Mouse (Mus musculus) CH12.LX (cell line): ENCODE data around the gene Hivep2. TPM values are rescaled to one million over a fixed set of nuclear protein-coding genes. Genes with fewer than 3 reads are reported as not detected.

Source experiments
- DNase-seq: peaks from one replicate; pipeline ENCODE4 v3.0.0-alpha.2; 2013; ENCODE audit errors: extremely low read depth
- H3K27ac ChIP-seq: 2 replicates; pipeline ENCODE4 v1.5.1; 2012; ENCODE audit warnings: low read depth, mild to moderate bottlenecking, control low read depth, moderate library complexity; ENCODE audit not compliant: insufficient read depth
- H3K27me3 ChIP-seq: replicated peaks from 2 replicates; pipeline ENCODE3; 2012; ENCODE audit warnings: inconsistent platforms
- H3K36me3 ChIP-seq, 2 experiments: replicated peaks in 1 of 2; 2 replicates each; pipeline versions ENCODE3 to v1.6.1; 2012; ENCODE audit warnings: inconsistent platforms in 1 of 2, low read length in 1 of 2, mild to moderate bottlenecking in 1 of 2, mixed read lengths in 1 of 2, moderate library complexity in 1 of 2; ENCODE audit not compliant: control insufficient read depth in 1 of 2, insufficient read depth in 1 of 2
- H3K4me1 ChIP-seq, 2 experiments: 2 replicates each; pipeline ENCODE4 v1.6.1; 2012; ENCODE audit warnings: inconsistent platforms in 1 of 2, moderate library complexity in 1 of 2; ENCODE audit not compliant: insufficient read depth in 2 of 2, control insufficient read depth in 1 of 2
- H3K4me2 ChIP-seq: 2 replicates; pipeline ENCODE4 v1.6.1; 2012; ENCODE audit warnings: low read depth, mild to moderate bottlenecking, control low read depth; ENCODE audit not compliant: poor library complexity, insufficient read depth, severe bottlenecking
- H3K4me3 ChIP-seq, 3 experiments: fragments of 150-350 bp in 1 of 3; sonication (generic) in 1 of 3; replicated peaks in 1 of 3; 2 replicates each; pipeline versions ENCODE3 to v1.5.1; 2011 to 2012; ENCODE audit warnings: low read depth in 2 of 3, low read length in 2 of 3, mild to moderate bottlenecking in 2 of 3, moderate library complexity in 2 of 3, control low read depth in 1 of 3, improper control_type of control experiment in 1 of 3, inconsistent platforms in 1 of 3, mixed read lengths in 1 of 3; ENCODE audit not compliant: poor library complexity in 1 of 3
- H3K79me2 ChIP-seq: replicated peaks from 2 replicates; pipeline ENCODE4 v1.6.1; 2012; ENCODE audit warnings: mild to moderate bottlenecking, moderate library complexity; ENCODE audit not compliant: control insufficient read depth, poor library complexity, insufficient read depth, severe bottlenecking; ENCODE audit errors: extremely low read depth
- H3K9ac ChIP-seq: 2 replicates; pipeline ENCODE4 v1.6.1; 2012; ENCODE audit warnings: low read depth, mild to moderate bottlenecking, control low read depth, moderate library complexity; ENCODE audit not compliant: insufficient read depth
- H3K9me3 ChIP-seq: replicated peaks from 2 replicates; pipeline ENCODE3; 2012; ENCODE audit warnings: low read length, inconsistent platforms, mixed read lengths
- BHLHE40 ChIP-seq: IDR thresholded peaks from 2 replicates; pipeline ENCODE4 v1.6.1; 2011; ENCODE audit warnings: mild to moderate bottlenecking, low read depth, low read length, improper control_type of control experiment
- CHD1 ChIP-seq: IDR thresholded peaks from 2 replicates; pipeline ENCODE4 v1.6.1; 2012; ENCODE audit warnings: low read depth, low read length, improper control_type of control experiment, inconsistent platforms
- CHD2 ChIP-seq: IDR thresholded peaks from 2 replicates; pipeline ENCODE4 v1.6.1; 2011; ENCODE audit warnings: low read length, improper control_type of control experiment
- CTCF ChIP-seq, 2 experiments: IDR thresholded peaks in 1 of 2; conservative IDR thresholded peaks in 1 of 2; 2 replicates each; pipeline ENCODE4 v1.5.1; 2011 to 2012; ENCODE audit warnings: low read depth in 2 of 2, low read length in 2 of 2, improper control_type of control experiment in 1 of 2, inconsistent platforms in 1 of 2, mild to moderate bottlenecking in 1 of 2, moderate library complexity in 1 of 2
- E2F4 ChIP-seq: IDR thresholded peaks from 2 replicates; pipeline ENCODE4 v1.6.1; 2011; ENCODE audit warnings: low read depth, low read length, improper control_type of control experiment; ENCODE audit not compliant: insufficient replicate concordance
- ELF1 ChIP-seq: IDR thresholded peaks from 2 replicates; pipeline ENCODE4 v1.6.1; 2014; ENCODE audit warnings: low read depth, mild to moderate bottlenecking, inconsistent platforms, low read length, improper control_type of control experiment
- EP300 ChIP-seq: IDR thresholded peaks from 2 replicates; pipeline ENCODE4 v1.6.1; 2011; ENCODE audit warnings: low read length, improper control_type of control experiment
- ETS1 ChIP-seq: conservative IDR thresholded peaks from 2 replicates; pipeline ENCODE4 v1.6.1; 2012; ENCODE audit warnings: low read depth, mild to moderate bottlenecking, inconsistent platforms, low read length, improper control_type of control experiment, moderate library complexity
- GABPA ChIP-seq: IDR thresholded peaks from 2 replicates; pipeline ENCODE4 v1.6.1; 2012; ENCODE audit warnings: low read depth, low read length, improper control_type of control experiment, inconsistent platforms; ENCODE audit not compliant: insufficient replicate concordance
- HCFC1 ChIP-seq: IDR thresholded peaks from 2 replicates; pipeline ENCODE4 v1.6.1; 2012; ENCODE audit warnings: low read depth, mild to moderate bottlenecking, inconsistent platforms, low read length, improper control_type of control experiment
- IRF4 ChIP-seq: IDR thresholded peaks from 2 replicates; pipeline ENCODE4 v1.6.1; 2014; ENCODE audit warnings: low read depth, mild to moderate bottlenecking, inconsistent platforms, low read length, improper control_type of control experiment
- JUN ChIP-seq: IDR thresholded peaks from 2 replicates; pipeline ENCODE4 v1.6.1; 2011; ENCODE audit warnings: low read depth, mild to moderate bottlenecking, low read length, improper control_type of control experiment, moderate library complexity; ENCODE audit not compliant: insufficient read depth
- JUND ChIP-seq: conservative IDR thresholded peaks from 2 replicates; pipeline ENCODE4 v1.6.1; 2011; ENCODE audit warnings: low read depth, low read length, improper control_type of control experiment
- KAT2A ChIP-seq: IDR thresholded peaks from 2 replicates; pipeline ENCODE4 v1.6.1; 2012; ENCODE audit warnings: low read length, improper control_type of control experiment, inconsistent platforms; ENCODE audit not compliant: insufficient replicate concordance
- MAFK ChIP-seq: IDR thresholded peaks from 2 replicates; pipeline ENCODE4 v1.6.1; 2011; ENCODE audit warnings: low read length, improper control_type of control experiment; ENCODE audit not compliant: insufficient replicate concordance
- MAX ChIP-seq: IDR thresholded peaks from 2 replicates; pipeline ENCODE4 v1.6.1; 2011; ENCODE audit warnings: low read length, improper control_type of control experiment
- MAZ ChIP-seq: IDR thresholded peaks from 2 replicates; pipeline ENCODE4 v1.6.1; 2012; ENCODE audit warnings: low read depth, mild to moderate bottlenecking, inconsistent platforms, low read length, improper control_type of control experiment, moderate library complexity
- MEF2A ChIP-seq: IDR thresholded peaks from 2 replicates; pipeline ENCODE4 v1.6.1; 2014; ENCODE audit warnings: low read depth, mild to moderate bottlenecking, inconsistent platforms, low read length, improper control_type of control experiment, borderline replicate concordance
- MXI1 ChIP-seq: IDR thresholded peaks from 2 replicates; pipeline ENCODE4 v1.6.1; 2011; ENCODE audit warnings: mild to moderate bottlenecking, low read depth, low read length, improper control_type of control experiment
- MYC ChIP-seq: IDR thresholded peaks from 2 replicates; pipeline ENCODE4 v1.6.1; 2011; ENCODE audit warnings: low read depth, mild to moderate bottlenecking, improper control_type of control experiment, low read length
- NELFE ChIP-seq: IDR thresholded peaks from 2 replicates; pipeline ENCODE4 v1.6.1; 2011; ENCODE audit warnings: low read depth, low read length, improper control_type of control experiment
- NRF1 ChIP-seq: IDR thresholded peaks from 2 replicates; pipeline ENCODE4 v1.6.1; 2014; ENCODE audit warnings: low read depth, mild to moderate bottlenecking, inconsistent platforms, low read length, improper control_type of control experiment, moderate library complexity
- PAX5 ChIP-seq: IDR thresholded peaks from 2 replicates; pipeline ENCODE4 v1.6.1; 2012; ENCODE audit warnings: low read length, inconsistent platforms, mixed read lengths
- POLR2A ChIP-seq: IDR thresholded peaks from 2 replicates; pipeline ENCODE4 v1.6.1; 2011; ENCODE audit warnings: low read depth, mild to moderate bottlenecking, improper control_type of control experiment, low read length
- RAD21 ChIP-seq: IDR thresholded peaks from 2 replicates; pipeline ENCODE4 v1.6.1; 2011; ENCODE audit warnings: low read depth, mild to moderate bottlenecking, low read length, improper control_type of control experiment, moderate library complexity
- RCOR1 ChIP-seq: conservative IDR thresholded peaks from 2 replicates; pipeline ENCODE4 v1.6.1; 2012; ENCODE audit warnings: low read depth, mild to moderate bottlenecking, inconsistent platforms, low read length, improper control_type of control experiment
- SIN3A ChIP-seq: IDR thresholded peaks from 2 replicates; pipeline ENCODE4 v1.6.1; 2012; ENCODE audit warnings: low read length, improper control_type of control experiment, inconsistent platforms
- SMC3 ChIP-seq: IDR thresholded peaks from 2 replicates; pipeline ENCODE4 v1.6.1; 2011; ENCODE audit warnings: low read depth, low read length, improper control_type of control experiment
- TBP ChIP-seq: conservative IDR thresholded peaks from 2 replicates; pipeline ENCODE4 v1.6.1; 2011; ENCODE audit warnings: low read depth, low read length, improper control_type of control experiment
- TCF12 ChIP-seq: IDR thresholded peaks from 2 replicates; pipeline ENCODE4 v1.6.1; 2014; ENCODE audit warnings: low read depth, mild to moderate bottlenecking, inconsistent platforms, low read length, improper control_type of control experiment
- UBTF ChIP-seq: IDR thresholded peaks from 2 replicates; pipeline ENCODE4 v1.6.1; 2012; ENCODE audit warnings: low read depth, mild to moderate bottlenecking, inconsistent platforms, low read length, improper control_type of control experiment, moderate library complexity
- USF1 ChIP-seq: IDR thresholded peaks from 2 replicates; pipeline ENCODE4 v1.6.1; 2014; ENCODE audit warnings: low read depth, mild to moderate bottlenecking, inconsistent platforms, low read length, improper control_type of control experiment
- USF2 ChIP-seq: conservative IDR thresholded peaks from 2 replicates; pipeline ENCODE4 v1.6.1; 2011; ENCODE audit warnings: low read depth, low read length, improper control_type of control experiment
- ZC3H11A ChIP-seq: IDR thresholded peaks from 2 replicates; pipeline ENCODE4 v1.6.1; 2012; ENCODE audit warnings: low read depth, mild to moderate bottlenecking, inconsistent platforms, low read length, improper control_type of control experiment
- ZKSCAN1 ChIP-seq: IDR thresholded peaks from 2 replicates; pipeline ENCODE4 v1.6.1; 2012; ENCODE audit warnings: low read depth, inconsistent platforms, low read length, improper control_type of control experiment, borderline replicate concordance
- ZMIZ1 ChIP-seq: IDR thresholded peaks from 2 replicates; pipeline ENCODE4 v1.6.1; 2012; ENCODE audit warnings: low read depth, mild to moderate bottlenecking, inconsistent platforms, low read length, improper control_type of control experiment
- ZNF384 ChIP-seq: IDR thresholded peaks from 2 replicates; pipeline ENCODE4 v1.6.1; 2012; ENCODE audit warnings: low read depth, low read length, improper control_type of control experiment, inconsistent platforms
- dilution Hi-C: fragments of 300-500 bp; cut with MboI; formaldehyde crosslinking; loops from 2 replicates; pipeline ENCODE4 v1.14.3; 2020; ENCODE audit warnings: low sequenced_read_pairs; ENCODE audit not compliant: extremely low pct_unique_long_range_greater_than_20kb, extremely low pct_ligation_motif_present
- in situ Hi-C: fragments of 300-500 bp; cut with MboI; formaldehyde crosslinking; loops from 3 replicates; pipeline ENCODE4 v1.14.3; 2019; ENCODE audit warnings: low sequenced_read_pairs, low pct_ligation_motif_present, low pct_unique_long_range_greater_than_20kb, mixed read lengths
- polyA plus RNA-seq: library from polyadenylated mRNA; unstranded; fragments of >175 nt; gene quantifications from 2 replicates; pipeline ENCODE4 v1.2.1, GENCODE M21; 2012; ENCODE audit warnings: low read depth; ENCODE audit not compliant: insufficient read length
- total RNA-seq, 2 experiments: library from RNA; depleted of rRNA; stranded (reverse); fragments of 300-350 nt in 1 of 2; fragments of >200 nt in 1 of 2; gene quantifications; 2 replicates each; pipeline ENCODE4 v1.2.3; 2012 to 2014

The Hivep2 gene
- total and polyA plus RNA-seq, 3 experiments, result 0.59 to 2.7 (median 1.4) TPM

- Histone ChIP-seq H3K27me3 (no peaks in the 10 kb centered on the region), H3K36me3 (no peaks in the 10 kb centered on the region), H3K9me3 (no peaks in the 10 kb centered on the region), H3K79me2 (no peaks in the 10 kb centered on the region), H3K9ac (peak overlapping the region; percentile 81), H3K27ac (peak overlapping the region; percentile 80), H3K4me2 (peak overlapping the region; percentile 52; the same call in 1 of the 2 replicates), H3K4me3 (peak overlapping the region; percentile 76 to 91 (median 77)), H3K4me1 (peaks cover 0 to 7% of the 10 kb centered on the region in 2 experiments; a peak in 2 of 4 replicates)
- dilution Hi-C loops, result no loop called here
- in situ Hi-C loops, result loop anchor here (5.0 kb wide), 1 partner anchor 78 kb away; no protein-coding TSS in a partner anchor
- DNase-seq, result peak; percentile 90
- TF ChIP-seq MXI1, result peak; percentile 78; the same call in 1 of the 2 replicates
- peak; percentile 62; the same call in 1 of the 2 replicates for TF ChIP-seq UBTF
- peak; percentile 76 for TF ChIP-seq SIN3A
- 0 out of 2 replicates have a peak, but pooled peaks have one; percentile 21 for TF ChIP-seq MYC
- peak; percentile 70 for TF ChIP-seq BHLHE40
- TF ChIP-seq RCOR1, result peak; percentile 24; the same call in 1 of the 2 replicates
- peak; percentile 22; the same call in 1 of the 2 replicates for TF ChIP-seq EP300
- TF ChIP-seq ZC3H11A, result no peak
- no peak for TF ChIP-seq JUND
- TF ChIP-seq E2F4, result no peak
- no peak for TF ChIP-seq USF1
- no peak for TF ChIP-seq PAX5
- peak; percentile 85 for TF ChIP-seq TCF12
- peak; percentile 78; the same call in 1 of the 2 replicates for TF ChIP-seq CHD1
- peak; percentile 45 for TF ChIP-seq NELFE
- TF ChIP-seq IRF4, result peak; percentile 58
- no peak for TF ChIP-seq GABPA
- no peak for TF ChIP-seq ZNF384
- TF ChIP-seq ELF1, result peak; percentile 66; the same call in 1 of the 2 replicates
- TF ChIP-seq KAT2A, result 0 out of 2 replicates have a peak, but pooled peaks have one; percentile 46
- TF ChIP-seq RAD21, result no peak; the same call in 1 of the 2 replicates
- TF ChIP-seq ETS1, result peak; percentile 96
- no peak; the same call in 1 of the 2 replicates for TF ChIP-seq JUN
- no peak for TF ChIP-seq USF2
- TF ChIP-seq CTCF (conservative IDR thresholded peaks at IDR 0.05 in 1 of 2, IDR thresholded peaks at IDR 0.05 in 1 of 2; ENCODE audit: low read depth in 2 of 2, low read length in 2 of 2), result peak in 1 of 2 experiments; percentile 15; a peak in 1 of 4 replicates
- peak; percentile 85 for TF ChIP-seq CHD2
- TF ChIP-seq MAZ, result peak; percentile 77
- TF ChIP-seq POLR2A, result no peak
- peak; percentile 66 for TF ChIP-seq MEF2A
- TF ChIP-seq MAFK, result no peak
- TF ChIP-seq TBP, result no peak
- no peak; the same call in 1 of the 2 replicates for TF ChIP-seq SMC3
- peak; percentile 61 for TF ChIP-seq ZMIZ1
- peak; percentile 30; the same call in 1 of the 2 replicates for TF ChIP-seq HCFC1
- 0 out of 2 replicates have a peak, but pooled peaks have one; percentile 22 for TF ChIP-seq NRF1
- TF ChIP-seq MAX, result peak; percentile 45; the same call in 1 of the 2 replicates
- no peak for TF ChIP-seq ZKSCAN1
Observed at GRCm38 (mm10) chr10:13964501-13965281, 1.2 kb upstream of the Hivep2 start.
